Mouse (Mus musculus) C3H10T1/2 (cell line): ENCODE measurements around the gene Rtl4. TPM values are rescaled to one million over a fixed set of nuclear protein-coding genes. Genes with fewer than 3 reads are reported as not detected.

ENCODE experiments used
- polyA plus RNA-seq, 2 experiments: library from polyadenylated mRNA; unstranded; fragments of >200 nt; fragmentation: generic; extraction: Trizol; gene quantifications; one replicate each; pipeline ENCODE4 v1.2.1; 2012; ENCODE audit warnings: missing spikeins in 2 of 2

Gene Rtl4
- polyA plus RNA-seq = not detected

GRCm38 (mm10) chrX:144688207-144689118 is at the start of gene Rtl4:
Gene Rtl4, plus strand, starts transcription at chrX:144688907.

DNA sequence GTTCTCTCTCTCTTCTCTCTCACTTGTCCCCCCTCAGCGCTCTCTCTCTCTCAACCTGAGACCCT is 733 bp upstream of the Rtl4 start, which contains the start of gene Trpc5:
TSS of gene Trpc5 (minus strand) at position 39 of the 65 bp plus-strand sequence.

Other genes starting within 250 kb of the Rtl4 start
- gene Trpc5os, start 232.3 kb upstream of the Rtl4 start, polyA plus RNA-seq = not detected
- not detected for gene Trpc5, start 727 bp upstream of the Rtl4 start, polyA plus RNA-seq